Mouse (Mus musculus) ES-E14 (cell line): ENCODE results near the gene Trim29. TPM values are rescaled to one million over a fixed set of nuclear protein-coding genes. Genes with fewer than 3 reads are reported as not detected.

ENCODE experiments used
- DNase-seq: peaks from one replicate; pipeline ENCODE4 v3.0.0-alpha.2; 2013; ENCODE audit warnings: low read depth, low spot score
- H3K27ac ChIP-seq: 2 replicates; pipeline ENCODE4 v1.5.1; 2012; ENCODE audit warnings: low read depth, mild to moderate bottlenecking, low read length, moderate library complexity, mixed read lengths; ENCODE audit not compliant: poor library complexity, insufficient read depth, severe bottlenecking
- H3K36me3 ChIP-seq: 2 replicates; pipeline ENCODE4 v1.6.1; 2012; ENCODE audit warnings: mild to moderate bottlenecking, low read length, moderate library complexity, mixed read lengths; ENCODE audit not compliant: control insufficient read depth, poor library complexity, insufficient read depth, severe bottlenecking
- H3K4me1 ChIP-seq, 2 experiments: fragments of 150-350 bp in 1 of 2; sonication (generic) in 1 of 2; 2 replicates each; pipeline ENCODE4 v1.6.1; 2012; ENCODE audit warnings: low read length in 2 of 2, mild to moderate bottlenecking in 1 of 2, mixed read lengths in 1 of 2; ENCODE audit not compliant: control insufficient read depth in 2 of 2, insufficient read depth in 2 of 2, poor library complexity in 1 of 2
- H3K4me3 ChIP-seq, 2 experiments: fragments of 150-350 bp in 1 of 2; sonication (generic) in 1 of 2; 2 replicates each; pipeline ENCODE4 v1.5.1; 2012; ENCODE audit warnings: low read length in 2 of 2, low read depth in 1 of 2, mild to moderate bottlenecking in 1 of 2, mixed read lengths in 1 of 2; ENCODE audit not compliant: insufficient read depth in 1 of 2, poor library complexity in 1 of 2, severe bottlenecking in 1 of 2
- H3K9ac ChIP-seq: 2 replicates; pipeline ENCODE4 v1.6.1; 2012; ENCODE audit warnings: low read depth, mild to moderate bottlenecking, low read length, mixed read lengths; ENCODE audit not compliant: poor library complexity, insufficient read depth, severe bottlenecking
- H3K9me3 ChIP-seq: fragments of 150-350 bp; sonication (generic); 2 replicates; pipeline ENCODE4 v1.6.1; 2012; ENCODE audit warnings: low read depth, mild to moderate bottlenecking, low read length; ENCODE audit not compliant: control insufficient read depth, insufficient read depth
- CHD2 ChIP-seq: IDR thresholded peaks from 2 replicates; pipeline ENCODE4 v1.6.1; 2014; ENCODE audit warnings: mild to moderate bottlenecking, low read depth, low read length, inconsistent platforms
- HCFC1 ChIP-seq: IDR thresholded peaks from 2 replicates; pipeline ENCODE4 v1.6.1; 2012; ENCODE audit warnings: low read length, inconsistent platforms, borderline replicate concordance; ENCODE audit not compliant: insufficient read depth
- MAFK ChIP-seq: IDR thresholded peaks from 2 replicates; pipeline ENCODE4 v1.6.1; 2014; ENCODE audit warnings: mild to moderate bottlenecking, low read depth, low read length, inconsistent platforms; ENCODE audit not compliant: insufficient read depth
- ZC3H11A ChIP-seq: IDR thresholded peaks from 2 replicates; pipeline ENCODE4 v1.6.1; 2012; ENCODE audit warnings: low read depth, mild to moderate bottlenecking, inconsistent platforms, low read length, borderline replicate concordance
- ZNF384 ChIP-seq: IDR thresholded peaks from 2 replicates; pipeline ENCODE4 v1.6.1; 2012; ENCODE audit warnings: low read depth, low read length, inconsistent platforms
- in situ Hi-C, 2 experiments: fragments of 600-800 bp; cut with MboI; formaldehyde crosslinking; loops; one replicate each; pipeline ENCODE4 v1.15.1; 2025; ENCODE audit warnings: low sequenced_read_pairs in 2 of 2, inconsistent platforms in 1 of 2; ENCODE audit not compliant: unreplicated experiment in 2 of 2
- total RNA-seq: library from RNA; depleted of rRNA; stranded (reverse); fragments of 300-350 nt; gene quantifications from 2 replicates; pipeline ENCODE4 v1.2.3, GENCODE M21; 2012

The Trim29 gene
- total RNA-seq, 1 experiment: 0.22 TPM

DNA sequence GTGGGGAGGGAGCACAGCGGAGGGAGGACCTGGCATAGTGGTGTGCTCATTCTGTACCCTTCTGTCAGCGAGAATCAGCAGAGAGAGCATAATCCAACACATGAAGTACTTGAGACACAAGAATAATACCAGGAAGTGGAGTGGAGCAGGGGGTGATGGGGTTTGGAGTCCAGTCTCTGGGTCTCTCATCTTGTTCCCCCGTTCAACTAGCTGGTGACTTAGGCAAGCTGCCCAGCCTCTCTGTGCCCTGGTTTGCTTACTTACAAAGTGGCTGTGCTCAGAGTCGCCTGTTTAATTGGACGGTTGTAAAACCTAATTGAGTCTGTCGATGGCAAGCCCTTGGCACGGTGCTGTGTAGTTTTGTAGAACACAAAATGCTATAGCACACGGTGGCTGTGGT, 23.8 kb downstream of the Trim29 start:
- TF ChIP-seq ZNF384: no peak
- TF ChIP-seq CHD2: no peak
- TF ChIP-seq MAFK: no peak
- no peak for TF ChIP-seq HCFC1
- no peak for TF ChIP-seq ZC3H11A
- H3K9ac ChIP-seq: no peak overlapping the region
- H3K4me1 ChIP-seq: no peaks in the 10 kb centered on the region
- in situ Hi-C loops: loop anchor here (25.0 kb wide), 1 partner anchor 628 kb away; no protein-coding TSS in a partner anchor
- H3K9me3 ChIP-seq: no peaks in the 10 kb centered on the region
- no peak for DNase-seq
- H3K27ac ChIP-seq: no peak overlapping the region
- no peaks in the 10 kb centered on the region for H3K36me3 ChIP-seq
- H3K4me3 ChIP-seq: no peak overlapping the region

- H3K4me3 ChIP-seq: no peak overlapping the region
Measured at GRCm38 (mm10) chr9:43337636-43338035, 27.0 kb downstream of the Trim29 start.

DNA sequence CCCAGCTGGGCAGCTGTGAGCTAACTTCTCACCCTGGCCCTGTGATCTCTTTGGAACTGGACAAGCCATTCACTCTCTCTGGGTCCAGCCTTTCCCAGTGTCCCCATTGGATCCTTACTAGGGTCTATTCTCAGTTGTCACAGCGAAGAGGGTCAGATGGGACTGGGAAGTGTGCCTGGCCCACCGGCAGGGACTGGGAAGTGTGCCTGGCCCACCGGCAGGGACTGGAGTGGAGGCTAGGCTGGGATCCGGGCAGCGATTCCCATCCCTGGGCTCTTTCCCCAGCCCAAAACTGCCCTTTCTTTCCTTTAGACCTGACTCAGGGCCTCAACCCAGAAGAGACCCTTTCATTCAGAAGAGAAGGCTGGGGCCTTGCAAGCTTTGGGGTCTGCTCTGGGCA, 27.4 kb downstream of the Trim29 start:
- H3K9me3 ChIP-seq: no peaks in the 10 kb centered on the region
- no peaks in the 10 kb centered on the region for H3K4me1 ChIP-seq
- no peak overlapping the region for H3K27ac ChIP-seq
- in situ Hi-C loops: loop anchor here (25.0 kb wide), 1 partner anchor 624 kb away; no protein-coding TSS in a partner anchor
- no peak overlapping the region for H3K4me3 ChIP-seq
- DNase-seq: no peak
- H3K36me3 ChIP-seq: no peaks in the 10 kb centered on the region
- H3K9ac ChIP-seq: no peak overlapping the region
- TF ChIP-seq HCFC1 (no peak), ZNF384 (no peak), CHD2 (no peak), MAFK (no peak), ZC3H11A (no peak)

More at GRCm38 (mm10) chr9:43337636-43338035, 27.0 kb downstream of the Trim29 start:
- no peak overlapping the region for H3K9ac ChIP-seq
- H3K36me3 ChIP-seq: no peaks in the 10 kb centered on the region
- in situ Hi-C loops: loop anchor here (25.0 kb wide), 1 partner anchor 625 kb away; no protein-coding TSS in a partner anchor
- no peak for DNase-seq
- H3K4me1 ChIP-seq: no peaks in the 10 kb centered on the region
- H3K27ac ChIP-seq: no peak overlapping the region
- H3K9me3 ChIP-seq: no peaks in the 10 kb centered on the region
- no peak for TF ChIP-seq ZNF384
- no peak for TF ChIP-seq CHD2
- no peak for TF ChIP-seq HCFC1
- no peak for TF ChIP-seq MAFK
- no peak for TF ChIP-seq ZC3H11A

- in situ Hi-C loops: loop anchor here (25.0 kb wide), 1 partner anchor 623 kb away; no protein-coding TSS in a partner anchor
Measured at GRCm38 (mm10) chr9:43339614-43340020, 29.0 kb downstream of the Trim29 start.

DNA sequence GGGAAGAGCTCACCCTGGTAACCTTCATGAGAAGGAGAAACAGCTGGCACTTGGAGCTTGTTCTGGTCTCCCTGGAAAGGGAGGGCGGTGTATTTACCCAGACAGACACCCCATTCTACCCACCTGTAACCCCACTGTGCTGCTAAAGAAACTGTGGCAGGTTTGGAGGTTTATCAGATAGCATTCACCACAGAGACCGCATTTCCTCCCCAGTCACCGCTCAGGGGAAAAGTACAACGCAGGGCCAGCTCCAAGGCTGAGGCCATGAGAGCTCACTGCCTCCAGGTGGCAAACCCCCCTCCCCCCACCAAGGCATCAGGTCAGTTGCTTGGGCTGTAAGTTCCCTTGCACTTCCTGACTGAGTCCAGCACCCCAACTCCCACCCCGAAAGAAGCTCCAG, 39.4 kb downstream of the Trim29 start:
- H3K4me3 ChIP-seq: 0 out of 4 replicates have a peak overlapping the region, but pooled peaks of 1 of the 2 experiments have one; percentile 15
- no peaks in the 10 kb centered on the region for H3K36me3 ChIP-seq
- no peaks in the 10 kb centered on the region for H3K9me3 ChIP-seq
- in situ Hi-C loops: no loop called here
- H3K27ac ChIP-seq: no peak overlapping the region
- H3K9ac ChIP-seq: no peak overlapping the region
- H3K4me1 ChIP-seq: no peaks in the 10 kb centered on the region
- no peak for DNase-seq
- TF ChIP-seq MAFK (no peak), ZC3H11A (no peak), ZNF384 (no peak), HCFC1 (no peak), CHD2 (no peak)

More at GRCm38 (mm10) chr9:43339614-43340020, 29.0 kb downstream of the Trim29 start:
- no peak overlapping the region for H3K27ac ChIP-seq
- H3K36me3 ChIP-seq: no peaks in the 10 kb centered on the region
- H3K9me3 ChIP-seq: no peaks in the 10 kb centered on the region
- peak; percentile 49 for DNase-seq
- TF ChIP-seq ZC3H11A (peak; percentile 80), HCFC1 (no peak)
- no peak overlapping the region for H3K4me3 ChIP-seq
- no peak overlapping the region for H3K9ac ChIP-seq
- H3K4me1 ChIP-seq: no peaks in the 10 kb centered on the region
